Mouse (Mus musculus) layer of hippocampus, postnatal 36 days (tissue): Measurements from ENCODE around the gene Olfm1. TPM values are rescaled to one million over a fixed set of nuclear protein-coding genes. Genes with fewer than 3 reads are reported as not detected.
A peak's percentile ranks its signal among the peaks of the same experiment; 100 is the strongest.

Source experiments
- DNase-seq, 2 experiments: peaks; one replicate each; pipeline ENCODE4 v3.0.0; 2022
- total RNA-seq, 2 experiments: library from RNA; stranded (reverse); gene quantifications; 2 replicates each; pipeline ENCODE4 v1.2.3; 2021

Gene Olfm1
- total RNA-seq, 2 experiments from 2014 or later: 1,684 to 1,758 TPM

DNA sequence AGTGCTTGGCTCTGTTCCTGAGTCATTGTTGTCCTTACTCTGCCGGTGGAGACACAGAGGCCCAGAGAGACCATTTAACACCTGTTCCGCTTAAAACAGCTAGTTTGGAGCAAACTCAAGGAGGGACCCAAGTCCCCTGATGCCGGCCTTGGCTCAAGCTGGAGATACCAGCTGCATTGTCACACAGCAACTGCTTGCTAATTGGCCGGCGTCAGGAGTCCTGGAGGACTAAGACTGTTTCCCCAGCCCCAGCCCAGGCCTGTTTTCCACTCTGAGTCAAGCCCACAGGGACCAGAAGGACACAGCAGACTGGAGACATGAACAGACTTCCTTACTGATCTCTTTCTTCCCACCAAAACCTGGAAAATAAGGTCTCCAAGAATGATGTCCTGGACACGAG, 43.7 kb downstream of the Olfm1 start:
- no peak for DNase-seq

DNA sequence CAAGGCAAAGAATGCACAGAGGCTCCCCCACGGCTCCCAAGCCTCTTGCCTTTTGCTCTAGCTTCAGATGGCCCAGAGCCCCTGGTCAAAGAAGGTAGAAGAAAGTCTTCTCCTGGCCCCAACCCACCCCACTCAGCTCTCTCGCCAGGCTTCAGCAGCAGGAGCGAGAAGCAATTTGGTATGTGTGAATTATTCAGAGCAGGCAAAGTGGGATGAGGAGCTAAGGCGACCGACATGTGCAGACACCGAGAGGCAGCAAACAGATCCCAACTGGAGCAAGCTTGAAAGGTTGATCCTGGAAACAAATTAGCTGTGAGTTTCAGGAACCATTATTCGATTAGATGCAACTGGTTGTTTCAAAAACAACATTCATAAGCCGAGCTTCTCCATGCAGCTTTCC, 46.8 kb downstream of the Olfm1 start:
- no peak for DNase-seq

GRCm38 (mm10) chr2:28240920-28241319, 48.1 kb downstream of the Olfm1 start:
- DNase-seq: no peak

- DNase-seq: no peak
Observed at GRCm38 (mm10) chr2:28241520-28242221, 48.9 kb downstream of the Olfm1 start.

DNA sequence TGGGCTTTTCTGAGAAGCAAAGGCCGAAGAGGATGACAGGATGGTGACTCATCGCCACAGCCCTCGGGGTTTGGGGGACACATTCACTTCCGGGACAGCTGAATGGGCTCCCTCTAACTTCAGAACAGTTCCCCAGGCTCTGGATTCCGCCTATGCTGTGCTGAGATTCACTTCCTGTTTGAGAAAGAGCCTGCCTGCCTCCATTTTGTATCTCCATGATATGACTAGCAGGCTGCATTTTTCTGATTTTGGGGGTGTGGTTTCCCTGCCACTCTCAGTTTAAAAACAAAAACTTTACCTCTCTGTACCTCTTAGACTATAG, 49.4 kb downstream of the Olfm1 start:
- no peak for DNase-seq

- no peak for DNase-seq
Observed at GRCm38 (mm10) chr2:28244667-28245395, 52.0 kb downstream of the Olfm1 start.

- DNase-seq: no peak
Observed at GRCm38 (mm10) chr2:28246110-28246653, 53.4 kb downstream of the Olfm1 start.

DNA sequence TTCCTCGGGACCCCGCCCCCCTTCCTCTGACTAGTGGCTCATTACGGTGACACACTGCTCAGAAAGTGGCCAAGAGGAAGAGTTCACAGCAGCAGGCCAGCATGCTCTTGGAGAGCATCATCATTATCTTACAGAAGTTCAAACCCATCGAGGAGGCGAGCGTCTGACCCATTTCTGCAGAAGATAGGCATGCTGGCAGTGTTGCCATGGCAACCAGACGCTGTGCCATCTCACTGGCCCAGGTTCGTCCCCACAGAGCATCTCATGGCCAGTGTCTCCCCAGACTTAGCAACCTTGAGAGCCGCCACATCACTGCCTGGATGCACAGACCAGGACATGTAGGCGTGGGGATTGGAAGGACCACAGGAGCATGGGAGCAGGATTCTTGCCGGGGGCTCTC, 54.3 kb downstream of the Olfm1 start:
- no peak for DNase-seq

GRCm38 (mm10) chr2:28252554-28252953, 59.8 kb downstream of the Olfm1 start:
- no peak for DNase-seq

DNA sequence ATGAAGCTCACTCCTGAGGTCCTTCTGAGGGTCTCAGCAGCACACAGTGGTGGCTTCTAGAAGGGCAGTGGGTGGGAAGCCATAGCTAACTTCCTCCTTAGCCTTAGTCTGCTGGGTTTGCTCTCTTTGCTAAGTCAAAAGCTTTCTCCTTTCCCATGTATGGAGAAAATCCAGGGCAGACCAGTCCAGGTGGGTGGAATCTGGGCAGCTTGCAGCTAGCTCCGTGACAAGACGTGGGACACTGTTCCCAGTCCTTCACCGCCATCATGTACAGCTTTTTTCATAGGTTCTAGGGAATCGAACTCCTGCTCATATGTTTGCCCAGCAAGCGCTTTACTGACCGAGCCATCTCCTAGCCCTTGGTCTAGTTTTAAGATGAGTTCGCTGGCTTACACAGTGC, 63.2 kb downstream of the Olfm1 start:
- no peak for DNase-seq

DNA sequence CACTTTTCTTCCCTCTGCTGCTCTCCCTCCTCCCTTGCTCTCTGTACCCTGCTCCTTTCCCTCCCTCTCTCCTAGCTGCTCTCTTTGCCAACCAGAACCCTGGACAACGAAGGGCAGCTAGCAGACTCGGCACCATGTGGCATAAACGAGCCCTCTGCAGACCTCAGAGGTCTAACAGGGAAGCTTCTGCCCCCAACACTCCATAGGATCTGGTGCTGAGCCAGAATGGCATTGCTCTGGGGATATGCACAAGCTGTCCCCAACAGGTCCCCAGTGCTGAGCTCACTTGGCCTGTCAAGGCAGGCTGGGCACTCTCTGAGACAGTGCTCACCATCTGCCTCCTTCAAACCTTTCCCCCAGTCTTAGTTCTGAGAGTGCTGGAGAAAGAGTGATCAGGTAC, 68.6 kb downstream of the Olfm1 start:
- DNase-seq: no peak

DNA sequence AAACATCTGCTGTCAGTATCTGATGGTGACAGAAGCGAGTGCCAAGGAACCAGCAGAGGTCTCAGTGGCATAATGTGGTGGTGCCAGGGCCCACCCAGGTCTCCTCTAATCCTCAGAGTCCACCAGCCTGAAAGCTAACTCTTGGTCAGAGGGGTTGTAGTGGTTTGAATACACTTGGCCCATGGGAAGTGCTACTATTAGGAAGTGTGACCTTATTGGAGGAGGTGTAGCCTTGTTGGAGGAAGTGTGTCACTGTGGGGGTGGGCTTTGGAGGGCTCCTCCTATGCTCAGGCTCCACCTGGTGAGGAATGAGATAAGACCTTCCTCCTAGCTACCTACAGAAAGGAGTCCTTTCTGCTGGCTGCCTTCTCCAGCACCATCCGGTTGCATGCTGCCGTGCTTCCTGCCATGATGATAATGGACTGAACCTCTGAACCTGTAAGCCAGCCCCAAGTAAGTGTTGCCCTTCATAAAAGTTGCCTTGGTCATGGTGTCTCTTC, 75.0 kb downstream of the Olfm1 start:
- no peak for DNase-seq

- no peak for DNase-seq
Observed at GRCm38 (mm10) chr2:28270561-28270960, 77.8 kb downstream of the Olfm1 start.

DNA sequence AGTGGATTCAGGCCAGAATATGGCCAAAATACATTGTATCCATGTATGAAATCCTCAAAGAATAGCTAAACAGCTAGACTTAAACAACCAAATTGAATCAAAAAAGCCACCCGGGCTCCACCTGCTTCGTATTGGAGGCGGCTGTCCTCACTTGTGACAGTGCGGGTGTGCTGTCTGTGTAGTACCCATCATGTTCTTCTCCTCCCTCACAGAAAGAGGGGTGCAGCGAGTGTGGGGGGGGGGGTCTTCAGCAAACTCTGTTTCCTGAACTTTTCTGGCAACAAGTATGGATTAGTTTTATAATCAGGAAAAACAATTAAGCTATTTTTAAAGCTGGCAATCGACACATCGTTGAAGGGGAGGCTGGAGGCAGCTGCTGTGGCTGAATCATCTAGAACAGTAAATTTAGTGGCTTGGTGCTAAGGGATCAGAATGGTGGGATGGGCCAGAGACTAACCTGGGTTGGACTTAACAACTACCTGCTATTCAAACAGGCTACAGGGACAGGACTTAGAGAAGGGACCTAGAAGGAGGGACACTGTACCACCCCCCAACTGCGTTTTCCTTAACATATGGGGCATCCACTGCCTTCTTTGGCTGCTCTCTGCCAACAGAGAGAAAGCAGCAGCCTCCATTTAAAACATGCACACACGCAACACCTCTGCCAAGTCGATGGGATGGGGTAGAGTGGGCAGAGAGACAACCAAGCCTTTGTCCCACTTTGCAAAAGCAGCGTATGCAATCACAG, 79.6 kb downstream of the Olfm1 start:
- DNase-seq: peak; percentile 64

DNA sequence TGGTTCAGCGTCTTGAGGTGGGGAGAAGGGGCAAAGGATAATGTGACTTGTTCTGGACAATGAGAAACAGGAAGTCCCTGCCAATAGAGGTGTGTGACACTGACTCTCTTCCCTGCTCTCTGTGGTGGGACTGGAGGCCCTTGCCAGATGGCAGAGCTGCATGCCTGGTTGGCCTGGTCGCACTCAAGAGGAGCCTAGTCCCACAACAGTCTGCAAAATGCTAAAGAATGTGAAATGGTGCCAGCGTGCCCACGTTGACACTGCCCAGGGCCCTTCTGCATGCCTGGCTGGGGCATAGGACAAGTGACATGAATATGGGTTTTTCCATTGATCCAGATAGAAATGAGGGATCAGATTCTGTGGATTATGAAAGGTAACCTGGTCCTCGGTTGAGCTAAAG, 81.2 kb downstream of the Olfm1 start:
- DNase-seq: no peak

DNA sequence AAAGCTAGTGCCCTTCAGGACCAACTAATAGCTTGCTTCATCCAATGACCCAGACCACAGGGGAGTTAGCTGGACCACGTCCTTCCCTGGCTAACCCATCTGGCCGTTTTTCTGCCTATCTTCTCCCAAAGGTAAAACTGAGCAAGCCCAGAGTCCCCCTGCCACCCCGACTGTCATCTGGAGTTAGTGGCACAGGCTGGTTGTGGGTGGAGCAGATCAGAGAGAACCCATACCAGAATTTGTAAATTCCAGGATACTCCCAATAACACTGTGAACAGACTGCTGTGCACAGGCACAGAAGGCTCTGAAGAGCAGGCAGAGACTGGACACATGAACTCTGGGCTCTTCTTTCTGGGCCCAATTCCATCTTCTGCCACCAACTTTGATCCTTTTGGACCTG, 82.6 kb downstream of the Olfm1 start:
- no peak for DNase-seq

- DNase-seq: peak; percentile 66 to 67
Observed at GRCm38 (mm10) chr2:28278150-28278549, 85.4 kb downstream of the Olfm1 start.

GRCm38 (mm10) chr2:28278853-28279252, 86.1 kb downstream of the Olfm1 start:
- no peak for DNase-seq

Other genes starting within 250 kb of the Olfm1 start
- gene Fcnb, start 108.1 kb upstream of the Olfm1 start, total RNA-seq: not detected